Mouse (Mus musculus) ES-E14 (cell line): ENCODE results near the gene Cmip.

ENCODE experiments used
- HCFC1 ChIP-seq: IDR thresholded peaks from 2 replicates; pipeline ENCODE4 v1.6.1; 2012; ENCODE audit warnings: low read length, inconsistent platforms, borderline replicate concordance; ENCODE audit not compliant: insufficient read depth
- MAFK ChIP-seq: IDR thresholded peaks from 2 replicates; pipeline ENCODE4 v1.6.1; 2014; ENCODE audit warnings: mild to moderate bottlenecking, low read depth, low read length, inconsistent platforms; ENCODE audit not compliant: insufficient read depth
- ZC3H11A ChIP-seq: IDR thresholded peaks from 2 replicates; pipeline ENCODE4 v1.6.1; 2012; ENCODE audit warnings: low read depth, mild to moderate bottlenecking, inconsistent platforms, low read length, borderline replicate concordance

- TF ChIP-seq ZC3H11A = no peak
- TF ChIP-seq MAFK = no peak
- no peak for TF ChIP-seq HCFC1
Measured at GRCm38 (mm10) chr8:117318911-117319826, 62.3 kb downstream of the Cmip start.
